Mouse (Mus musculus) intestine, embryonic 14.5 days (tissue): Measurements from ENCODE around the gene Fancc. TPM values are rescaled to one million over a fixed set of nuclear protein-coding genes. Genes with fewer than 3 reads are reported as not detected.

Experiments used
- ATAC-seq: fragments of 200-750 bp; cut with Nextera tagmentation; replicated peaks from 2 replicates; pipeline ENCODE4 v1.8.0; 2017; ENCODE audit warnings: low read depth, moderate number of reproducible peaks, moderate TSS enrichment, moderate library complexity; ENCODE audit not compliant: low FRiP score, low TSS enrichment
- DNase-seq: peaks from one replicate; pipeline ENCODE4 v3.0.0-alpha.2; 2018; ENCODE audit warnings: low spot score
- H3K27ac ChIP-seq: fragments of 300-500 bp; sonication (generic); 2 replicates; pipeline ENCODE4 v1.5.1; 2014; ENCODE audit warnings: low read depth, mild to moderate bottlenecking, control low read depth
- H3K27me3 ChIP-seq: fragments of 300-500 bp; sonication (generic); replicated peaks from 2 replicates; pipeline ENCODE4 v1.6.1; 2014; ENCODE audit warnings: low read length, control low read depth; ENCODE audit not compliant: control insufficient read depth, insufficient read depth
- H3K36me3 ChIP-seq: fragments of 300-500 bp; sonication (generic); 2 replicates; pipeline ENCODE4 v1.6.1; 2014; ENCODE audit warnings: low read length, control low read depth; ENCODE audit not compliant: control insufficient read depth, insufficient read depth
- H3K4me1 ChIP-seq: fragments of 300-500 bp; sonication (generic); replicated peaks from 2 replicates; pipeline ENCODE4 v1.6.1; 2014; ENCODE audit warnings: low read length, control low read depth, mixed read lengths; ENCODE audit not compliant: control insufficient read depth, insufficient read depth
- H3K4me2 ChIP-seq: fragments of 300-500 bp; sonication (generic); 2 replicates; pipeline ENCODE4 v1.6.1; 2014; ENCODE audit warnings: low read length
- H3K4me3 ChIP-seq: fragments of 300-500 bp; sonication (generic); 2 replicates; pipeline ENCODE4 v1.5.1; 2014; ENCODE audit warnings: low read depth, low read length, control low read depth, mixed read lengths
- H3K9ac ChIP-seq: fragments of 300-500 bp; sonication (generic); 2 replicates; pipeline ENCODE4 v1.6.1; 2014; ENCODE audit warnings: mild to moderate bottlenecking, low read length
- H3K9me3 ChIP-seq: fragments of 300-500 bp; sonication (generic); 2 replicates; pipeline ENCODE4 v1.6.1; 2016; ENCODE audit warnings: low read length, control low read depth; ENCODE audit not compliant: control insufficient read depth
- WGBS: fragments of 180-500 bp; shearing (Covaris S2); extraction: QIAGEN DNeasy Blood & Tissue Kit; methylation state at CpG from one replicate; pipeline ENCODE4 v1.1.7; 2014; 5-methylcytosine and 5-hydroxymethylcytosine counted together
- polyA plus RNA-seq: library from polyadenylated mRNA; unstranded; fragments of >200 nt; fragmentation: Nextera tagmentation; extraction: Ambion mirVana; gene quantifications from 2 replicates; pipeline ENCODE4 v1.2.1, GENCODE M21; 2014

Fancc gene
- polyA plus RNA-seq, 1 experiment from 2014 or later: 18.3 TPM

- Histone ChIP-seq H3K9ac (no peak overlapping the region), H3K4me3 (no peak overlapping the region), H3K9me3 (no peaks in the 10 kb centered on the region), H3K4me2 (no peak overlapping the region), H3K36me3 (no peaks in the 10 kb centered on the region), H3K27ac (no peak overlapping the region), H3K4me1 (peaks cover 4% of the 10 kb centered on the region; the same call in 1 of the 2 replicates), H3K27me3 (no peaks in the 10 kb centered on the region)
- DNase-seq (no peak), ATAC-seq (no peak)
- 44% methylated on average over 2 of the region's 2 CpGs for WGBS
Measured at GRCm38 (mm10) chr13:63402823-63403222, 94.3 kb downstream of the Fancc start.

- no peak overlapping the region for H3K9ac ChIP-seq
- no peaks in the 10 kb centered on the region for H3K9me3 ChIP-seq
- H3K4me1 ChIP-seq: peaks cover 4% of the 10 kb centered on the region; the same call in 1 of the 2 replicates
- no peaks in the 10 kb centered on the region for H3K36me3 ChIP-seq
- no peak overlapping the region for H3K4me3 ChIP-seq
- WGBS: 91% methylated on average over 6 of the region's 6 CpGs
- ATAC-seq (no peak), DNase-seq (no peak)
- no peaks in the 10 kb centered on the region for H3K27me3 ChIP-seq
- H3K4me2 ChIP-seq: no peak overlapping the region
- H3K27ac ChIP-seq: no peak overlapping the region
Measured at GRCm38 (mm10) chr13:63400069-63400468, 97.0 kb downstream of the Fancc start.

- 92% methylated on average over 1 of the region's 1 CpGs for WGBS
- ATAC-seq: no peak
Measured at GRCm38 (mm10) chr13:63397420-63397819, 99.7 kb downstream of the Fancc start.

GRCm38 (mm10) chr13:63394304-63395063 lies 102.6 kb downstream of the Fancc start:
- WGBS: 67% methylated on average over 7 of the region's 7 CpGs
- no peak for DNase-seq

More at GRCm38 (mm10) chr13:63397420-63397819, 99.7 kb downstream of the Fancc start:
- H3K4me3 ChIP-seq: no peak overlapping the region
- DNase-seq: no peak
- no peak overlapping the region for H3K4me2 ChIP-seq
- no peaks in the 10 kb centered on the region for H3K27me3 ChIP-seq
- H3K9ac ChIP-seq: no peak overlapping the region
- no peak overlapping the region for H3K27ac ChIP-seq
- no peaks in the 10 kb centered on the region for H3K9me3 ChIP-seq
- H3K4me1 ChIP-seq: peaks cover 4% of the 10 kb centered on the region; the same call in 1 of the 2 replicates
- no peaks in the 10 kb centered on the region for H3K36me3 ChIP-seq

GRCm38 (mm10) chr13:63385234-63385633 lies 111.8 kb downstream of the Fancc start:
- Histone ChIP-seq H3K9me3 (no peaks in the 10 kb centered on the region), H3K4me1 (no peaks in the 10 kb centered on the region), H3K9ac (no peak overlapping the region), H3K27me3 (no peaks in the 10 kb centered on the region), H3K27ac (no peak overlapping the region), H3K4me3 (no peak overlapping the region), H3K4me2 (no peak overlapping the region), H3K36me3 (no peaks in the 10 kb centered on the region)
- ATAC-seq (no peak), DNase-seq (no peak)
- WGBS: 83% methylated on average over 2 of the region's 2 CpGs

More at GRCm38 (mm10) chr13:63394304-63395063, 102.6 kb downstream of the Fancc start:
- no peak overlapping the region for H3K27ac ChIP-seq
- no peaks in the 10 kb centered on the region for H3K27me3 ChIP-seq
- no peak overlapping the region for H3K4me3 ChIP-seq
- ATAC-seq: no peak
- no peak overlapping the region for H3K9ac ChIP-seq
- H3K9me3 ChIP-seq: no peaks in the 10 kb centered on the region
- no peaks in the 10 kb centered on the region for H3K36me3 ChIP-seq
- no peak overlapping the region for H3K4me2 ChIP-seq
- no peaks in the 10 kb centered on the region for H3K4me1 ChIP-seq

- H3K27me3 ChIP-seq: no peaks in the 10 kb centered on the region
- H3K27ac ChIP-seq: no peak overlapping the region
- no peaks in the 10 kb centered on the region for H3K36me3 ChIP-seq
- no peak for ATAC-seq
- no peaks in the 10 kb centered on the region for H3K4me1 ChIP-seq
- DNase-seq: no peak
- no peaks in the 10 kb centered on the region for H3K9me3 ChIP-seq
- H3K9ac ChIP-seq: no peak overlapping the region
- H3K4me3 ChIP-seq: no peak overlapping the region
- 87% methylated on average over 3 of the region's 3 CpGs for WGBS
- H3K4me2 ChIP-seq: no peak overlapping the region
Measured at GRCm38 (mm10) chr13:63384775-63385174, 112.3 kb downstream of the Fancc start.

GRCm38 (mm10) chr13:63382206-63382605 lies 114.9 kb downstream of the Fancc start:
- Histone ChIP-seq H3K9me3 (no peaks in the 10 kb centered on the region), H3K36me3 (no peaks in the 10 kb centered on the region), H3K9ac (no peak overlapping the region), H3K27me3 (no peaks in the 10 kb centered on the region), H3K27ac (no peak overlapping the region), H3K4me3 (no peak overlapping the region), H3K4me1 (no peaks in the 10 kb centered on the region), H3K4me2 (no peak overlapping the region)
- DNase-seq (no peak), ATAC-seq (no peak)
- 79% methylated on average over 2 of the region's 2 CpGs for WGBS

- Histone ChIP-seq H3K27me3 (no peaks in the 10 kb centered on the region), H3K27ac (no peak overlapping the region), H3K9me3 (no peaks in the 10 kb centered on the region), H3K4me3 (no peak overlapping the region), H3K36me3 (no peaks in the 10 kb centered on the region), H3K4me1 (no peaks in the 10 kb centered on the region), H3K9ac (no peak overlapping the region), H3K4me2 (no peak overlapping the region)
- ATAC-seq (no peak), DNase-seq (no peak)
- 74% methylated on average over 7 of the region's 7 CpGs for WGBS
Measured at GRCm38 (mm10) chr13:63373460-63374166, 123.5 kb downstream of the Fancc start.
